Mouse (Mus musculus) limb, embryonic 11.5 days (tissue): ENCODE data around the gene Rbfox1. TPM values are rescaled to one million over a fixed set of nuclear protein-coding genes. Genes with fewer than 3 reads are reported as not detected.

Source experiments
- ATAC-seq: fragments of 200-750 bp; cut with Nextera tagmentation; 2 replicates; pipeline ENCODE4 v1.8.0; 2017; ENCODE audit warnings: low read depth; ENCODE audit not compliant: insufficient number of reproducible peaks, low FRiP score, low TSS enrichment
- DNase-seq: peaks from one replicate; pipeline ENCODE4 v3.0.0-alpha.2; 2015; ENCODE audit warnings: low spot score
- H3K27ac ChIP-seq: fragments of 300-500 bp; sonication (generic); replicated peaks from 2 replicates; pipeline ENCODE4 v1.5.1; 2014; ENCODE audit warnings: low read depth, mild to moderate bottlenecking, low read length
- H3K27me3 ChIP-seq: fragments of 300-500 bp; sonication (generic); 2 replicates; pipeline ENCODE4 v1.6.1; 2014; ENCODE audit warnings: mild to moderate bottlenecking, low read length, mixed read lengths; ENCODE audit not compliant: control insufficient read depth, insufficient read depth
- H3K36me3 ChIP-seq: fragments of 300-500 bp; sonication (generic); 2 replicates; pipeline ENCODE4 v1.6.1; 2014; ENCODE audit warnings: mild to moderate bottlenecking, low read length, moderate library complexity, mixed read lengths; ENCODE audit not compliant: control insufficient read depth, insufficient read depth
- H3K4me1 ChIP-seq: fragments of 300-500 bp; sonication (generic); 2 replicates; pipeline ENCODE4 v1.6.1; 2014; ENCODE audit warnings: low read length, mixed read lengths; ENCODE audit not compliant: control insufficient read depth, insufficient read depth
- H3K4me2 ChIP-seq: fragments of 300-500 bp; sonication (generic); 2 replicates; pipeline ENCODE4 v1.6.1; 2014; ENCODE audit warnings: low read depth, mild to moderate bottlenecking, moderate library complexity; ENCODE audit not compliant: severe bottlenecking
- H3K4me3 ChIP-seq: fragments of 300-500 bp; sonication (generic); 2 replicates; pipeline ENCODE4 v1.5.1; 2014; ENCODE audit warnings: low read depth, low read length
- H3K9ac ChIP-seq: fragments of 300-500 bp; sonication (generic); 2 replicates; pipeline ENCODE4 v1.6.1; 2014; ENCODE audit warnings: mild to moderate bottlenecking, low read length
- H3K9me3 ChIP-seq: fragments of 300-500 bp; sonication (generic); 2 replicates; pipeline ENCODE4 v1.6.1; 2016; ENCODE audit warnings: low read length; ENCODE audit not compliant: control insufficient read depth
- WGBS: fragments of 180-500 bp; shearing (Covaris S2); extraction: QIAGEN DNeasy Blood & Tissue Kit; methylation state at CpG from one replicate; pipeline ENCODE4 v1.1.7; 2014; 5-methylcytosine and 5-hydroxymethylcytosine counted together
- polyA plus RNA-seq: library from polyadenylated mRNA; unstranded; fragments of >200 nt; fragmentation: Nextera tagmentation; extraction: Ambion mirVana; gene quantifications from 2 replicates; pipeline ENCODE4 v1.2.1, GENCODE M21; 2014

Gene Rbfox1
- polyA plus RNA-seq, 1 experiment from 2014 or later = 0.81 TPM

DNA sequence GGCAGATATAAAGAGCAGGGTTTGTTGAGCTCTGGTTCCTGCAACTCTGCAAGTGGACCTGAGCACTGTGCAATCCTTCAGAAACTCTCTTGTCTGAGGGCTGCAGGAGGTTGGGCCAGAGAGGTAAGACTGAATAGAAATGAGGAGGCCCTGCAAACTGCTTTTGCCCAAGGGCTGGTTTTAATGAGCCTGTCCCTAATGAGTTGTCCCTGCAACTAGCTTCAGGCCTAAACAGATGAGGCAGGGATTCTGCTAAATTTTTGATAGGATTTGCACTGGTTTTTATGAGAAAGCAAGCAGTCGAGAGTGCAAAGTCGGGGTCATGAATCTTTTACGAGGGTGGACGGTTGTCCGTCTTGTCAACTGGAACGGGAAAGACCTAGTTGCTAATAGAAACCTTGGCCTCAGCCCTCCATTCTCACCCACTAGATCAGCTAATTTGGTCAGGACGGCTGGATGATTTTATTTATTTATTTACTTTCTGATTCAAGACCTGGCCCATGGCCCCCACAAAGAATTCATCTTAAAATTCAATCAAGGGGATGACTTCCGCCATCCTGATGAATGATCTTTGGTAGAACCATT, 1279.1 kb downstream of the Rbfox1 start:
- ATAC-seq (no peak), DNase-seq (peak; percentile 34)
- 47% methylated on average over 8 of the region's 8 CpGs for WGBS

GRCm38 (mm10) chr16:7175960-7176359, 1290.8 kb downstream of the Rbfox1 start:
- H3K36me3 ChIP-seq = no peaks in the 10 kb centered on the region
- no peak overlapping the region for H3K4me3 ChIP-seq
- DNase-seq = no peak
- H3K4me1 ChIP-seq = no peaks in the 10 kb centered on the region
- ATAC-seq = no peak
- H3K9ac ChIP-seq = no peak overlapping the region
- H3K27me3 ChIP-seq = no peaks in the 10 kb centered on the region
- H3K4me2 ChIP-seq = no peak overlapping the region
- no peaks in the 10 kb centered on the region for H3K9me3 ChIP-seq
- WGBS = 94% methylated on average over 2 of the region's 2 CpGs
- no peak overlapping the region for H3K27ac ChIP-seq

More for the DNA sequence above, 1279.1 kb downstream of the Rbfox1 start:
- peaks cover 4% of the 10 kb centered on the region; the same call in 1 of the 2 replicates for H3K4me1 ChIP-seq
- H3K27ac ChIP-seq = no peak overlapping the region
- no peak overlapping the region for H3K4me2 ChIP-seq
- no peaks in the 10 kb centered on the region for H3K9me3 ChIP-seq
- H3K36me3 ChIP-seq = no peaks in the 10 kb centered on the region
- H3K27me3 ChIP-seq = no peaks in the 10 kb centered on the region
- H3K4me3 ChIP-seq = no peak overlapping the region
- no peak overlapping the region for H3K9ac ChIP-seq

DNA sequence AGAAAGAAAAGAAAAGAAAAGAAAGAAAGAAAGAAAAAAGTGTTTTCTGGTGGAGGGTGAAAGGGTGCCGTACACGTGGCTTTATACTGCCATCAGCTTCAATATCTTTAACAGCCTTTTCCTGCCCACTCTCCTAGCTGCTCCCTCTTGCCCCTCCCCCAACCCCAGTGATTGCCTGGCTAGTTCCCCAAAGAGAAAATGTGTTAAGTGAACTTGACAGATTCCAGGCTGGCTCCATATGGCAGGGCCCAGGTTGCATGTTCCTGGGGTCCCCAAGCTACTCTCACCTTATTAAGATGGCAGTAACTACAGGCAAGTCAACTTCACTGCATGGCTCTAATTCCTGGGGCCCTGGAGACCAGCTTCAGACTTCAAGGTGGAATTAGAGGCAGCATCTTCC, 1302.6 kb downstream of the Rbfox1 start:
- peak; percentile 82 for ATAC-seq
- Histone ChIP-seq H3K4me3 (no peak overlapping the region), H3K4me2 (no peak overlapping the region), H3K27ac (no peak overlapping the region), H3K9me3 (no peaks in the 10 kb centered on the region), H3K27me3 (no peaks in the 10 kb centered on the region), H3K36me3 (no peaks in the 10 kb centered on the region), H3K4me1 (peaks cover 7% of the 10 kb centered on the region), H3K9ac (no peak overlapping the region)
- 12% methylated on average over 2 of the region's 2 CpGs for WGBS
- DNase-seq = peak; percentile 80

DNA sequence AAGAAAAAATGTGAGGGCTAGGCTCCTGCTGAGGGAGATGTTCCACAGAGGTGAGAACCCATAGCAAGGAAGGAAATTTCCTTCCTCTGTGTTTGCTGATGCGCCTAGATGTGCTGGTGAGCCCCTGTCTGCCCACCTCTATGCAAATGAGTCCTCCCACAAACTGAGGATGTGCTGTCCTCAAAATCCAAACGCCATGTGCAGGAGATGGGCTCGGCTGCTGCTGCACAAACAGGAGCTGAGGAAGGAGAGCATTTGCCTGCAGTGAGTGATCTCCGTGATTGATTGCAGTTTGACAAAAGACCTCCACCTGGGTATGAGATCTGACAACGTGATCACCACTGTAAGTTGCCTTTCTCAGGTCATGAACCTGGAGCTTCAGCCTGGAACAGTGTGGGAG, 1308.4 kb downstream of the Rbfox1 start:
- no peaks in the 10 kb centered on the region for H3K4me1 ChIP-seq
- 75% methylated on average over 5 of the region's 5 CpGs for WGBS
- no peak overlapping the region for H3K9ac ChIP-seq
- H3K36me3 ChIP-seq = no peaks in the 10 kb centered on the region
- no peaks in the 10 kb centered on the region for H3K27me3 ChIP-seq
- H3K27ac ChIP-seq = no peak overlapping the region
- no peak overlapping the region for H3K4me3 ChIP-seq
- H3K4me2 ChIP-seq = no peak overlapping the region
- no peak for DNase-seq
- ATAC-seq = no peak
- H3K9me3 ChIP-seq = no peaks in the 10 kb centered on the region

DNA sequence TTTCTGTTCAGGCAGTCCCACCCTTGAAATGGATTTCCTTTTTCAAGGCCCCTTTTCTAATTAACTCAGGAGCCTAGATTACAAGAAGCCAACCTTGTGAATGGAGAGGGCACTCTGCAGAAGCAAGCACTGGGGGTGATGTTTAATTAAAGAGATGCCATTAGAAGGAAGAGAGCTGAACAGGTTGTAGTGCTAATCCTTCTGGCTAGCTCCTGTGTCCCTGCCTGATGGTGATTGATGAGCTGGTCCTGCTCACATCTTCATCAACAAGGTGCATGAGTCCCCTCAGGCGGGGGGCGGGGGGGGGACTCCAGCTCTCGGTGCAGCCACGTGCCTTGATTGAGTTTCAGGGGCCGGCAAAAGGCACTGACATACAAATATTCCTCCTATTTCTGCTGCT, 1312.8 kb downstream of the Rbfox1 start:
- no peak for DNase-seq
- no peak overlapping the region for H3K27ac ChIP-seq
- ATAC-seq = no peak
- no peak overlapping the region for H3K9ac ChIP-seq
- no peaks in the 10 kb centered on the region for H3K9me3 ChIP-seq
- WGBS = 89% methylated on average over 5 of the region's 5 CpGs
- H3K4me2 ChIP-seq = no peak overlapping the region
- H3K4me3 ChIP-seq = no peak overlapping the region
- no peaks in the 10 kb centered on the region for H3K4me1 ChIP-seq
- no peaks in the 10 kb centered on the region for H3K27me3 ChIP-seq
- H3K36me3 ChIP-seq = no peaks in the 10 kb centered on the region

GRCm38 (mm10) chr16:7200239-7200638, 1315.1 kb downstream of the Rbfox1 start:
- Histone ChIP-seq H3K9me3 (no peaks in the 10 kb centered on the region), H3K4me3 (no peak overlapping the region), H3K9ac (no peak overlapping the region), H3K4me2 (no peak overlapping the region), H3K36me3 (no peaks in the 10 kb centered on the region), H3K27me3 (no peaks in the 10 kb centered on the region), H3K4me1 (no peaks in the 10 kb centered on the region), H3K27ac (no peak overlapping the region)
- WGBS = 84% methylated on average over 3 of the region's 3 CpGs
- DNase-seq = no peak
- ATAC-seq = no peak

- no peak overlapping the region for H3K4me3 ChIP-seq
- no peaks in the 10 kb centered on the region for H3K4me1 ChIP-seq
- ATAC-seq = no peak
- no peaks in the 10 kb centered on the region for H3K9me3 ChIP-seq
- DNase-seq = peak; percentile 35
- 65% methylated on average over 4 of the region's 4 CpGs for WGBS
- H3K9ac ChIP-seq = no peak overlapping the region
- H3K4me2 ChIP-seq = no peak overlapping the region
- no peak overlapping the region for H3K27ac ChIP-seq
- H3K27me3 ChIP-seq = no peaks in the 10 kb centered on the region
- H3K36me3 ChIP-seq = no peaks in the 10 kb centered on the region
Measured at GRCm38 (mm10) chr16:7201816-7202215, 1316.7 kb downstream of the Rbfox1 start.

GRCm38 (mm10) chr16:7206116-7206900, 1321.2 kb downstream of the Rbfox1 start:
- H3K27me3 ChIP-seq = no peaks in the 10 kb centered on the region
- H3K36me3 ChIP-seq = no peaks in the 10 kb centered on the region
- DNase-seq = no peak
- no peaks in the 10 kb centered on the region for H3K4me1 ChIP-seq
- H3K9me3 ChIP-seq = no peaks in the 10 kb centered on the region
- no peak for ATAC-seq
- H3K9ac ChIP-seq = no peak overlapping the region
- no peak overlapping the region for H3K4me2 ChIP-seq
- WGBS = 73% methylated on average over 2 of the region's 2 CpGs
- no peak overlapping the region for H3K4me3 ChIP-seq
- no peak overlapping the region for H3K27ac ChIP-seq
